Mouse (Mus musculus) heart, postnatal 4 days (tissue): ENCODE measurements around the gene Gm13697. TPM values are rescaled to one million over a fixed set of nuclear protein-coding genes. Genes with fewer than 3 reads are reported as not detected.
"Not testable (repeated sequence)": the region's sequence is repeated elsewhere in the genome, so short reads cannot be mapped to it uniquely, and the experiment has no call there.

Source experiments
- DNase-seq: peaks from one replicate; pipeline ENCODE4 v3.0.0; 2021
- total RNA-seq, 2 experiments: library from RNA; stranded (reverse); gene quantifications; 2 replicates each; pipeline ENCODE4 v1.2.3; 2021

Gm13697 gene
- total RNA-seq: 1 to 10 TPM; 1.1 TPM

DNA sequence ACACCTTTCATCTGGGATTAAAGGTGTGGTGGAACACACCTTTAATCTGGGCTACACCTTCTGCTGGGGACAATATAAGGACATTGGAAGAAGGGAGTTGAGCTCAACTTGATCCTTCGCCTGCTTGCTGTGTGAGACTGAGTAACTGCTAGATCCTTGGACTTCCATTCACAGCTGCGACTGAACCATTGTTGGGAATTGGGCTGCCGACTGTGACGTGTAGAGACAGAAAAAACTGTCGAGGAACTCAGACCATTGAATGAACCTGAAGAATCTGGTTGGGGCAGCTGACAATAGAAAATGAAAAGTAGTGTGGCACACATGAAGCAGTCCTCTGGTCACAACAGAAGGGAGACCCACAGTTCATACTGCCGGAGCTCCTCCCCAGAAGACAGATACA lies at the start of gene Gm13697:
Gm13697 (plus strand) TSS at position 301 of the 400 bp plus-strand sequence.
- DNase-seq: not testable (repeated sequence)

DNA sequence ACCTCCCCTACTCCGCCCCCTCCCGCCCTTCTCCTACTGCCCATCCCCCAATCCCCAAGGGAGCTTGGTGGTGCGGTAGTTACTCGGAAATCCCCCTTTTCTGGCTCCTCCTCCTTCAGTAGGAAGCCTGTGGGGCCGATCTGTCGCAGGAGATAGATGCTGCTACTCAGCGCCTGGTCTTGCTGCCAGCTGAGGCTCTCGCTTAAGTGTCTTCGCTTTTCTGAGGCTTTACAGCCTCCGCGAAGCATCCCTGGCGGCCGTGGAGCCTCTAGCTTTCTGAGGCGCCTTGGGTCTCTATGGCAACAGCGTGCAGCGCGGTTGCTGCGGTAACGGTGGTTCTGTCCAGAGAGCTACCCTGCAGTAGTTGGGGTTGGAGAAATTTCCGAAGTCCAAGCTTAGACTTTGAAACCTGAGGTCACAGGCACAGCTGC lies 43.6 kb upstream of the Gm13697 start, which contains the start of gene Zswim2:
Zswim2 (minus strand) TSS at position 298 of the 431 bp plus-strand sequence.
- peak; percentile 23 for DNase-seq

DNA sequence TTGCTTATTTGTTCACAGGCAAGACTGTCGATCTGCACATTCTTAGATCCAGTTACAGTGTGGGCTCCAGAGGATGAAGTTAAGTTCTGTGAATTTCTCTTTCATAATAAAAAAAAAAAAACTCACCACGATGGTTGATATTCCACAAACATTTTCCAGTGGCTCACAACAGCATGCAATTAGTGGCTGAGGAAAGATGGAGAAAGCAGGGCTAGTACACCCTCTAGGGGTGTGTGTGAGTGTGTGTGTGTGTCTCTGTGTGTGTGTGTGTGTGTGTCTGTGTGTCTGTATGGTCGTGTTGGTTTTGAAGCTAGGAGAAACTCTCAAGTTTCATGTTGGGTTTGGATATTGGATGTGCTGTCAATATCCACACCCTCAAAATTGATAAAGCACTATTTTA lies 43.2 kb upstream of the Gm13697 start:
- DNase-seq: no peak

DNA sequence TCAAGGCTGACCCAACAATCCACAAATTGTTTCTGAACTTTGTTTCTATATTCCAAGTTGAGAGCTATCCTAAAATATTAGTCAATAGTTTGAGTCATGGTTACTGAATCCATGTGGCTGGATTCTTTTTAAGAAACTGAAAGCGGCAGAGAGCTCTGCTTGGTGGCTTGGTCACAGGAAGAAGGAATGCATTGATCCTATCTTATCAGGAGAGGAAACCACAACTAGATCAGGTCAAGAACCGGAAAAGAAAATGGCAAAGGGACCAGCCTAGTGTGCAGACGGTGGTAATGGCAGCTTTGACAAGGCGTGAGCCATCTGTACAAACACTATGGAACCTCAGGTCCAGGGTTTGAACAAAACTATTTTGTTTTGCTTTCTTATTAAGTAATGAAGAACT lies 42.8 kb upstream of the Gm13697 start:
- no peak for DNase-seq

DNA sequence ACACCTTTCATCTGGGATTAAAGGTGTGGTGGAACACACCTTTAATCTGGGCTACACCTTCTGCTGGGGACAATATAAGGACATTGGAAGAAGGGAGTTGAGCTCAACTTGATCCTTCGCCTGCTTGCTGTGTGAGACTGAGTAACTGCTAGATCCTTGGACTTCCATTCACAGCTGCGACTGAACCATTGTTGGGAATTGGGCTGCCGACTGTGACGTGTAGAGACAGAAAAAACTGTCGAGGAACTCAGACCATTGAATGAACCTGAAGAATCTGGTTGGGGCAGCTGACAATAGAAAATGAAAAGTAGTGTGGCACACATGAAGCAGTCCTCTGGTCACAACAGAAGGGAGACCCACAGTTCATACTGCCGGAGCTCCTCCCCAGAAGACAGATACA lies 29.1 kb upstream of the Gm13697 start, which contains the start of gene Gm13698:
Gm13698 (plus strand) TSS at position 301 of the 400 bp plus-strand sequence.
- DNase-seq: not testable (repeated sequence)

DNA sequence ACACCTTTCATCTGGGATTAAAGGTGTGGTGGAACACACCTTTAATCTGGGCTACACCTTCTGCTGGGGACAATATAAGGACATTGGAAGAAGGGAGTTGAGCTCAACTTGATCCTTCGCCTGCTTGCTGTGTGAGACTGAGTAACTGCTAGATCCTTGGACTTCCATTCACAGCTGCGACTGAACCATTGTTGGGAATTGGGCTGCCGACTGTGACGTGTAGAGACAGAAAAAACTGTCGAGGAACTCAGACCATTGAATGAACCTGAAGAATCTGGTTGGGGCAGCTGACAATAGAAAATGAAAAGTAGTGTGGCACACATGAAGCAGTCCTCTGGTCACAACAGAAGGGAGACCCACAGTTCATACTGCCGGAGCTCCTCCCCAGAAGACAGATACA lies 23.3 kb upstream of the Gm13697 start, which contains the start of gene Gm13693:
Gm13693 (plus strand) TSS at position 301 of the 400 bp plus-strand sequence.
- DNase-seq: not testable (repeated sequence)

DNA sequence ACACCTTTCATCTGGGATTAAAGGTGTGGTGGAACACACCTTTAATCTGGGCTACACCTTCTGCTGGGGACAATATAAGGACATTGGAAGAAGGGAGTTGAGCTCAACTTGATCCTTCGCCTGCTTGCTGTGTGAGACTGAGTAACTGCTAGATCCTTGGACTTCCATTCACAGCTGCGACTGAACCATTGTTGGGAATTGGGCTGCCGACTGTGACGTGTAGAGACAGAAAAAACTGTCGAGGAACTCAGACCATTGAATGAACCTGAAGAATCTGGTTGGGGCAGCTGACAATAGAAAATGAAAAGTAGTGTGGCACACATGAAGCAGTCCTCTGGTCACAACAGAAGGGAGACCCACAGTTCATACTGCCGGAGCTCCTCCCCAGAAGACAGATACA lies 17.5 kb upstream of the Gm13697 start, which contains the start of gene Gm13695:
Gm13695 (plus strand) TSS at position 301 of the 400 bp plus-strand sequence.
- DNase-seq: not testable (repeated sequence)

DNA sequence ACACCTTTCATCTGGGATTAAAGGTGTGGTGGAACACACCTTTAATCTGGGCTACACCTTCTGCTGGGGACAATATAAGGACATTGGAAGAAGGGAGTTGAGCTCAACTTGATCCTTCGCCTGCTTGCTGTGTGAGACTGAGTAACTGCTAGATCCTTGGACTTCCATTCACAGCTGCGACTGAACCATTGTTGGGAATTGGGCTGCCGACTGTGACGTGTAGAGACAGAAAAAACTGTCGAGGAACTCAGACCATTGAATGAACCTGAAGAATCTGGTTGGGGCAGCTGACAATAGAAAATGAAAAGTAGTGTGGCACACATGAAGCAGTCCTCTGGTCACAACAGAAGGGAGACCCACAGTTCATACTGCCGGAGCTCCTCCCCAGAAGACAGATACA lies 11.7 kb upstream of the Gm13697 start, which contains the start of gene Gm13696:
Gm13696 (plus strand) TSS at position 301 of the 400 bp plus-strand sequence.
- DNase-seq: not testable (repeated sequence)

DNA sequence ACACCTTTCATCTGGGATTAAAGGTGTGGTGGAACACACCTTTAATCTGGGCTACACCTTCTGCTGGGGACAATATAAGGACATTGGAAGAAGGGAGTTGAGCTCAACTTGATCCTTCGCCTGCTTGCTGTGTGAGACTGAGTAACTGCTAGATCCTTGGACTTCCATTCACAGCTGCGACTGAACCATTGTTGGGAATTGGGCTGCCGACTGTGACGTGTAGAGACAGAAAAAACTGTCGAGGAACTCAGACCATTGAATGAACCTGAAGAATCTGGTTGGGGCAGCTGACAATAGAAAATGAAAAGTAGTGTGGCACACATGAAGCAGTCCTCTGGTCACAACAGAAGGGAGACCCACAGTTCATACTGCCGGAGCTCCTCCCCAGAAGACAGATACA lies 5.9 kb upstream of the Gm13697 start, which contains the start of gene Gm13694:
Gm13694 (plus strand) TSS at position 301 of the 400 bp plus-strand sequence.
- DNase-seq: not testable (repeated sequence)

DNA sequence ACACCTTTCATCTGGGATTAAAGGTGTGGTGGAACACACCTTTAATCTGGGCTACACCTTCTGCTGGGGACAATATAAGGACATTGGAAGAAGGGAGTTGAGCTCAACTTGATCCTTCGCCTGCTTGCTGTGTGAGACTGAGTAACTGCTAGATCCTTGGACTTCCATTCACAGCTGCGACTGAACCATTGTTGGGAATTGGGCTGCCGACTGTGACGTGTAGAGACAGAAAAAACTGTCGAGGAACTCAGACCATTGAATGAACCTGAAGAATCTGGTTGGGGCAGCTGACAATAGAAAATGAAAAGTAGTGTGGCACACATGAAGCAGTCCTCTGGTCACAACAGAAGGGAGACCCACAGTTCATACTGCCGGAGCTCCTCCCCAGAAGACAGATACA lies 5.7 kb downstream of the Gm13697 start, which contains the start of gene Gm13691:
Gm13691 (plus strand) TSS at position 301 of the 400 bp plus-strand sequence.
- DNase-seq: not testable (repeated sequence)

DNA sequence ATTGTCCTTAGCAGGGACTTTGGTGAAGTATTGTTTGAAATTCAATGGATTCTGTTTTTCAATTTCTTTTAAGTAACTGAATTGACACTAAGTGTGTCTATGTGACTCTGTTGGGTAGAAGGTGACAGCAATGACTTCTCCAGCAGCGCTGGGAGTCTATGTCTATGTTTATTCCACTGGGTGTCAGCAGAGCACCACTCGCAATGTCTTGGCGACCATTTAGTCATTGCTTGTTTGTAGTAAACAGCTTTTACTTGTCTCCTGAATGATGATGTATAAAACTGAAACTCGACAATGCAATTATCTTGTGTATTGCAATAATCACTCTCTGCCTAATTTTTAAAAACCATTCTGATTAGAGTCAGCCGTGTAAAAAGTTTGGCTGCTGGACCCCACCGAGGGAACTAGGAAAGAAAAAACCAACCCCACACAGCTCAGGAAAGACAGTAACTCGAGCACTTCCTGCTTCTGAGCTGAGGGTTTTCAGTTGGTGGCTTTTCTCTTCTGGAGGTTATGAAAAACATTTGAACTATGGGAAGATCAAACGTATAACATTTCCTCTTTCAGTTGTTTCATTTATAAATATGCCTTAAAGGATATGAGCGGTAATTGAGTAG lies 9.2 kb downstream of the Gm13697 start:
- not testable (repeated sequence) for DNase-seq

DNA sequence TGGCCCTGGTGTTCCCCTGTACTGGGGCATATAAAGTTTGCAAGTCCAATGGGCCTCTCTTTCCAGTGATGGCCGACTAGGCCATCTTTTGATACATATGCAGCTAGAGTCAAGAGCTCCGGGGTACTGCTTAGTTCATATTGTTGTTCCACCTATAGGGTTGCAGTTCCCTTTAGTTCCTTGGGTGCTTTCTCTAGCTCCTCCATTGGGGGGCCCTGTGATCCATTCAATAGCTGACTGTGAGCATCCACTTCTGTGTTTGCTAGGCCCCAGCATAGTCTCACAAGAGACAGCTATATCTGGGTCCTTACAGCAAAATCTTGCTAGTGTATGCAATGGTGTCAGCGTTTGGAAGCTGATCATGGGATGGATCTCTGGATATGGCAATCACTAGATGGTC lies 10.0 kb downstream of the Gm13697 start:
- DNase-seq: not testable (repeated sequence)

DNA sequence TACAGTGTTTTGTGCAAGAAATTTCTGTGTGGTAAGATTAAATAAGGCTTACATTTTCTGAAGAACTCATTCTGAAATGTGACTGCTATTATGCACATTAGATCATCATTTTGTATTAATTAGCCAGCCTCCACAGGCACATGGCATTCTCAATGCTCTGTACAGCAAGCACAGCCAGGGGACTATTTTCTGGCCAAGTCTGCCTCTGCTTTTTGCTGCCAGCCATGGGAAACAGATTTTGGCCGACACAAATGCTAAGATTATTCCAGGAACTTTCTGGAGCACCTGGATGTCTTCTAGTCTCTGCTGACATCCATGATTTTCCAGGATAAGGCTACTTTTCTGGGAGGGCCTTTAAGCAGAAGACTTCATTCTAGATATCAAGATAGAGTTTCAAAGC lies 24.4 kb downstream of the Gm13697 start:
- DNase-seq: no peak

DNA sequence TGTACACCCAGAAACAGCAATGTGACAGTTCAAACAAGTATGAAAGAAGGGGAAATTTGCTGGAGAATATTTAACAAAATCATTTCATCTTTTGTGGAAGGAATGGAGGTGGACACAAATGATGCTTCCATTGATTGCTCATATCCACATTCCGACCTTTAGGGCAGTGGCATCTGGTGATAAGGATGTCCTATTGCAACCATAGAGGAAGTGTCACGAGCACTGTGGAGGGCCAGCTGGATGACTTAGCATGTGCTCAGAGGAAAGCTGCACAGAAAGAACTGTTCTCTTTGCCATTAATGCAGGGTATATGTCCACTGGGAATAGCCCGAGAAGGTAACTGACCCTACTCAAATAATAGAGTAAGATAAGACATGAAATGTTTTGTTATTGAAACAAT lies 25.3 kb downstream of the Gm13697 start:
- DNase-seq: no peak

DNA sequence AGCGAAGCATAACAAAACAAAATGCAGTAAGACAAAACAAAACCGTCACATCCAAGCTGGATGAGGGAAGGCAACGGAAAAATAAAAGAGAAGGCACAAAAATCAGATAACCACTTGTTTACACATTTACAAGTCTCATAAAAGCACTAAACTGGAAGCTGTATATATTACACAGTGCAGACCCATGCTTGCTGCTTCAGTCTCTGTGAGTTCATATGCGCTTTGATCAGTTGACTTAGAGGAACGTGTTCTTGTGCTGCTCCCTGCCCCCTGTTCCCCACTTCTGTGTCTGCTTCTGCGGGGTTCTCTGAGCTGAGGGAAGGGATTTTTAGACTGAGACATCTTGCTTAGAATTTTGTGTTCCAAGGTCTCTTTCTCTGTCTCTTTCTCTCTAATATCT lies 30.0 kb downstream of the Gm13697 start:
- DNase-seq: no peak

DNA sequence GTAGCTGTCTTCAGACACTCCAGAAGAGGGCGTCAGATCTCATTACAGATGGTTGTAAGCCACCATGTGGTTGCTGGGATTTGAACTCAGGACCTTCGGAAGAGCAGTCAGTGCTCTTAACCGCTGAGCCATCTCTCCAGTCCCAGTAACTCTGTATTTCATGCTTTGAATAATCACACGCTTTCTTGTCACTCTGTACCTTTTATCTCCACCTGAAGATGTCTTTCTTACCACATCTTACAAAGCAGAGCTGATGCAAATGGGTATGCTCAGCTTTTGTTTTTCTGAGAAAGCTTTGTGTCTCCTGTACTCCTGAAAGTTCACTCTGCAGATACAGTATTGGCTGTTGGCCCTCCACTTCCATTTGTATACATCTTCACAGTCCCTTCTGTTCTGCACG lies 31.7 kb downstream of the Gm13697 start:
- not testable (repeated sequence) for DNase-seq

DNA sequence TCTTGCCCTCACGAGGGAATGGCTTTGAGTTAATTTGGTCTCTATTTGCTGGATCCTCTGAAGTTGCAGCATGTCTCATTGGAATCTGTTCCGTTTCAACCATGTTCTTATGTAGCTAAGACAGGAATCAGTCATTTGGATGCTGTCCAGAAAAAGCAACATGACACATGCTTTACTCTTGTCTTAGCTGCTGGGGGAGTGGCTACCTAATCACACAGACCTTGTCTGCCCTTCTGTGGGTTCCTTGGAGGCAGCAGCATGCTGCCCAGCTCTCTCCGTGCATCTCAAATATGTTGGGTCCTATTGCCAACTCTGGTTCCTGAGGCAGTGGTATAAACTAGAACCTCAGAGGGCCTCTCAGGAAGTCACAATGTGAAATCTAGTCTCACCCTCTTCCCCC lies 33.8 kb downstream of the Gm13697 start:
- DNase-seq: no peak

DNA sequence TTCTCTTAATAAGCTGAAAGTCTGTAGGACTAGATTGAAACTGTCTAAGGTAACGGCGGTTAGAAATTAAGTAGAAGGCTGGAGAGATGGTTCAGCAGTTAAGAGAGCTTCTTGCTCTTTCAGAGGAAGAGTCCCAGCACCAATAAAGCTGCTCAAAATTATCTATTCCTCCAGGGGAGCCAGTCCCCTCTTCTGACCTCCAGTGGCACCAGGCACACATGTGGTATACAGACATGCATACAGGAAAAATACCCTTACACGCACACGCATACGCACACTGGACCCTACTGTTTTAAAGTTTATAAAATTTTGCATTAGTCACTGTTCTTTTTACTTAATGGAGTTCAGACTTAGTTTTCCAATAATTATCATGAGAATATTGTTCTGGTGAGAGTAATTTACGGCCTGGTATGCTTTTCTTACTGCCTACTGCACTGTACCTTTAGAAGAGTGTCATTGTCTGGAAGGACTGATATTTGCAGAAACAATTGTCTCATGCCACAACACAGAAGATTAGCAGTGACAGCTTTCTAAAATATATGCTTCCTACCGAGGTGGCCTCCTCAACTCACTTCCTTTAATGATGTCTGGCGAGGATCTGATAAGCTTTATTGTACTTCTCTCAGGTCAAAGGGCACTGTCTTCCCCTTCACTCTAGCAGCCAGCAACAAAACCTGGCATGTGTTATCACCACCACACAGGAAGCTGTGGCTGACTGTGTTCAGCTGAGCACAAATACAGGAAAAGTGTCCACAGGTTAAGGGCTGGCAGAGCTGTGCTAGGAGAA lies 35.2 kb downstream of the Gm13697 start:
- no peak for DNase-seq

DNA sequence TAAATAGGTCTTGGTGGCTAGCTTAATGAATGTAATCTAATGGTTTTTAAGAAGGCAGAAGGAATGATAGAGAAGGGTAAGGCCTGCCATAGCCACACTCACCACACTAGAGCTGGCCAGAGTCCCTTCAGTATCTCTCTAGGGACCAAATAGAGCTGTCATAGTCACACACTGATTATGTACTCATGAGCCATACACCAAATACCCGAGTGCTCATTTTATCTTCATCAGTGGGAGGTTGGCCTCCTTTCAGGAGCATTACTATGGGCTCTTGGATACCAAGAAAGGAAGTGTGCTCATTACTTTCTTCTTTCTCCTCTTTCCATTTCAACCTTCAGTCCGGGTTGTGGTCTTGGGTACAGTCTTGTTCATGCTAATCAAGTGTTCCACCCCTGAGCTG lies 37.4 kb downstream of the Gm13697 start:
- no peak for DNase-seq

DNA sequence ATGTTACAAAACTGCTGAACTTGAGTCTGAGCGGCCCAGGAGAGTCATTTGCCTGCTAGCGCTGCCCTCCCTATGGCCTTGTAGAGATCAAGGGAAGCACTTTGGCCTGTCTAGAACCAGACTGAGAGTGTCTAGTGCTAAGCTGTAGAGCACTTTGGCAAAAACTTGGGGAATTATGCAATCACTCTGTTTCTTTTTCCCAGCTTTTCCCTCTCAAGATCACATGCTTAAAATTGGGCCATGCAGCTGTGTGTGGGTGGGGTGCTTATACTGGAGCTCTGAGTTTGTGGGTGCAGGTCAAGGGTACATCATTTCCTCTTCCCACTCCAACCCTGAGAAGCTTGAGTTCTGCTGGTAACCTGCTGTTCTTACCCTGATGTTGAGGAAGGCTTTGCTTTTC lies 38.4 kb downstream of the Gm13697 start:
- no peak for DNase-seq

DNA sequence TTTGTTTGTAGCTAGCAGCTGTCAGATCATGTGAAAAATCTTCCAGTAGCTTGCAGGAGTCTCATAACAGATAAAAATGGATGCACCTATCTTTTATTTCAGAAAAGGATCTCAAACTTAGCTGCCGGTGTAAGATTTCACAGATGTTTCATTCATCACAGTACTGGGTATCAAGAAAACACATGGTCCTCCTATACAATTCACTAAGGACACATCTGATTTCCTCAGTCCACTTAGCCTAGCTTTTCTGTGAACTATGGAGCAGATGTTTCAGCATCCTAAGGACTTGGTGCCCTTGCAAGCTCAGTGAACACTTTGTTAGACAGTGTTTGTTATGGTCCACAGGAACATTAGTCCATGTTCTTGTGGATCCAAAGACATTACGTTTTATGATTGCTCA lies 38.8 kb downstream of the Gm13697 start:
- DNase-seq: no peak

DNA sequence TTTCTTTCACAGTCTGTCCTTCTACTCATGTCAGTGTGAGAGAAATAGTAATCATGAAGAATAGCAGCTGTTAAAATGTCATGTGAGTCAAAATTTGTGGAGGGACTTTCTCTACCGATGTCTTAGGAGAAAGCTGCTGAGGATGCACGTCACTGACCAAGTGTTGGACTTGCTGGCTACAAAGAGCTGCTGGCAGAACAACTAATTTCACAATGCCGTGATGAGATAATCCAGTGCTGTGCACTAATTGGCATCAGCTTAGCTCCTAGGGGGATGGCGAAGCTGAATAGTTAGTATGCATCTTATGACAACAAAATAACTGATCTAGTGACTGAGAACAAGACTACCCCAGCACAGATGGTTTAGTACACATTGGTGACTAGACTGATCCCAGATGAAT lies 40.7 kb downstream of the Gm13697 start:
- DNase-seq: no peak

DNA sequence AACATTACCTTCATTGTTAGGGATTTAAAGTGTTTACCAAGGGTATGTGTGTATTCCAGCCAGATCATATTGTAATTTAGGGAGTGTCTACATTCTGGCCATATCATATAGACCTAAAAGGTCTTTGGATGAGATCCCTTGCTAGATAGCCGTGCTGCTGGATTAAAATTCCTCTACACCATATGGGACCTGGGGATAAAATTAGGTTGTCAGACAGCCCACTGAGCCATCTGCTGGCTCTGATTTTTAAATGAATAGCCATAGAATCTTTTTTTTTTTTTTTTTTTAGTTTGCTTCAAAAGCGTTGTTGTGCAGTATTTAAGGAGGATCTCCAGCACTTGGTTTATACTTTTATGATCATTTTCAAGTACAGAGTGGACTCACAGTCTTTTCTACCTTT lies 48.0 kb downstream of the Gm13697 start:
- DNase-seq: no peak
